Mouse (Mus musculus) thymus, postnatal 14 days (tissue): ENCODE measurements around the gene Gm17078.
"Not testable (repeated sequence)": the region's sequence is repeated elsewhere in the genome, so short reads cannot be mapped to it uniquely, and the experiment has no call there.

Source experiments
- DNase-seq: peaks from one replicate; pipeline ENCODE4 v3.0.0; 2021

The Gm17078 gene

DNA sequence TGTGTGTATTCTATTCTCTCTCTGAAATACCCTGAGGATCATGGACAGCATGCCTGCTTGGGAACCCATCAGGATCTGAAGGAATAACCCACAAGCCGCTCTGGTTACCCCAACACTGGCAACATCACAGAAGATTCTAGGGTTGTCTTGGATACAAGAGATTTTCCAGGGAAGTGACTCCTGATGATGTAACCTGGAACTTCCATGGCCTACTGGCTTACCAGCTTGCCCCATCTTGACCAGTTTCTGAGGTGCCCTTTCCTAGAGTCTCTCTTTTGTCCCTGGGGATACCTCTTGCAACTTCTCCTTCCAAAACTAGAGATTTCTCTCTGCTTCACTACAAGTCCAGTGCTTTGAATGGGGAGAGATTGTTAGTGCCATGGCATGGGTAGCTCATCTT, at the start of gene Gm17078:
TSS of gene Gm17078 (minus strand) at position 101 of the 400 bp plus-strand sequence.
- no peak for DNase-seq

DNA sequence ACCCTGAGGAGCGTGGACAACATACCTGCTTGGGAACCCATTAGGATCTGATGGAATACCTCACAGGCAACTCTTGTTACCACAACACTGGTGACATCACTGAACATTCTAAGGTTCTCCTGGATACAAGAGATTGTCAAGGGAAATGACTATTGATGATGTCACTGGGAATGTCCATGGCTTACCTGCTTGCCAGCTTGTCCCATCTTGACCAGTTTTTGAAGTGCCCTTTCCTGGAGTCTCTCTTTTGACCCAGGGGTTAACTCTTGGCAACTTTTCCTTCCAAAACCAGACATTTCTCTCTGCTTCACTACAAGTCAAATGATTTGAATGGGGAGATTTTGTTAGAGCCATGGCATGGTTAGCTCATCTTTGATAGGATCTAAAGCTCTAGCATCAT, 24.5 kb upstream of the Gm17078 start, which contains the start of gene Gm4181:
TSS of gene Gm4181 (minus strand) at position 101 of the 400 bp plus-strand sequence.
- DNase-seq = not testable (repeated sequence)

DNA sequence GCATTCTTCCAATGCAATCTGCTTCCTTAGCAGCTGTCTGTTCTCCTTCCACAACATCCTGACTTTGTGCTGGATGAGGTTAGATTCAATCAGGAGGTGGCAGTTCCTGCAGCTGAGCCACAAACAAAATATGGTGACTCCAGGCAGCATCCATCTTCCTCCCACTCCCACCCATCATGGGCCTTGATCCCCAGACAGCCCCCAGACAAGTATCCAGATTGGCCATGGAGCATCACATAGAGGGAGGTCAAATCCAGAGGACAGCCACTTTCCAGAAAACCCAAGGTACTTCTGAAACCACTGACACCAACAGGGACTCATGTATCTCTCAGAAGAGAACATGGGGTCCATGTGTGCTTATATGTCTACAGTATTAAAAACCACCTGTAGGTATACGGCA, 21.3 kb upstream of the Gm17078 start:
- peak; percentile 13 for DNase-seq

DNA sequence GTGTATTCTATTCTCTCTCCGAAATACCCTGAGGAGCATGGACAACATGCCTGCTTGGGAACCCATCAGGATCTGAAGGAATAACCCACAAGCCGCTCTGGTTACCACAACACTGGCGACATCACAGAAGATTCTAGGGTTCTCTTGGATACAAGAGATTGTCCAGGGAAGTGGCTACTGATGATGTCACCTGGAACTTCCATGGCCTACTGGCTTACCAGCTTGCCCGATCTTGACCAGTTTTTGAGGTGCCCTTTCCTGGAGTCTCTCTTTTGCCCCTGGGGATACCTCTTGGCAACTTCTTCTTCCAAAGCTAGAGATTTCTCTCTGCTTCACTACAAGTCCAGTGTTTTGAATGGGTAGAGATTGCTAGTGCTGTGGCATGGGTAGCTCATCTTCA, 19.1 kb downstream of the Gm17078 start, which contains the start of gene Gm17174:
TSS of gene Gm17174 (minus strand) at position 101 of the 400 bp plus-strand sequence.
- DNase-seq = not testable (repeated sequence)

DNA sequence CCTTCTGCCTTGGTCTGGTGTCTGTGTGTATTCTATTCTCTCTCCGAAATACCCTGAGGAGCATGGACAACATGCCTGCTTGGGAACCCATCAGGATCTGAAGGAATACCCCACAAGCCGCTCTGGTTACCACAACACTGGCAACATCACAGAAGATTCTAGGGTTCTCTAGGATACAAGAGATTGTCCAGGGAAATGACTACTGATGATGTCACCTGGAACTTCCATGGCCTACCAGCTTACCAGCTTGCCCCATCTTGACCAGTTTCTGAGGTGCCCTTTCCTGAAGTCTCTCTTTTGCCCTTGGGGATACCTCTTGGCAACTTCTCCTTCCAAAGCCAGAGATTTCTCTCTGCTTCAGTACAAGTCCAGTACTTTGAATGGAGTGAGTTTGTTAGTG, 37.1 kb downstream of the Gm17078 start, which contains the start of gene Gm17175:
TSS of gene Gm17175 (minus strand) at position 101 of the 400 bp plus-strand sequence.
- DNase-seq = not testable (repeated sequence)
